Mouse (Mus musculus) liver, embryonic 13.5 days (tissue): ENCODE results near the gene Iqschfp. TPM values are rescaled to one million over a fixed set of nuclear protein-coding genes. Genes with fewer than 3 reads are reported as not detected.

Source experiments
- ATAC-seq: fragments of 200-750 bp; cut with Nextera tagmentation; 2 replicates; pipeline ENCODE4 v1.8.0; 2017; ENCODE audit warnings: low read depth, mild to moderate bottlenecking, moderate number of reproducible peaks, moderate library complexity
- DNase-seq: peaks from one replicate; pipeline ENCODE4 v3.0.0; 2022
- H3K27ac ChIP-seq: fragments of 300-500 bp; sonication (generic); 2 replicates; pipeline ENCODE4 v1.5.1; 2015; ENCODE audit warnings: moderate library complexity, mild to moderate bottlenecking, inconsistent platforms
- H3K27me3 ChIP-seq: fragments of 300-500 bp; sonication (generic); 2 replicates; pipeline ENCODE4 v1.6.1; 2015; ENCODE audit warnings: mild to moderate bottlenecking, inconsistent platforms
- H3K36me3 ChIP-seq: fragments of 300-500 bp; sonication (generic); 2 replicates; pipeline ENCODE4 v1.6.1; 2015; ENCODE audit warnings: mild to moderate bottlenecking, inconsistent platforms
- H3K4me1 ChIP-seq: fragments of 300-500 bp; sonication (generic); replicated peaks from 2 replicates; pipeline ENCODE4 v1.6.1; 2015; ENCODE audit warnings: inconsistent platforms
- H3K4me2 ChIP-seq: fragments of 300-500 bp; sonication (generic); 2 replicates; pipeline ENCODE4 v1.6.1; 2015; ENCODE audit warnings: inconsistent platforms, mild to moderate bottlenecking, moderate library complexity
- H3K4me3 ChIP-seq: fragments of 300-500 bp; sonication (generic); replicated peaks from 2 replicates; pipeline ENCODE4 v1.5.1; 2015; ENCODE audit warnings: mild to moderate bottlenecking, inconsistent platforms
- H3K9ac ChIP-seq: fragments of 300-500 bp; sonication (generic); 2 replicates; pipeline ENCODE4 v1.6.1; 2015; ENCODE audit warnings: mild to moderate bottlenecking, inconsistent platforms
- H3K9me3 ChIP-seq: fragments of 300-500 bp; sonication (generic); replicated peaks from 2 replicates; pipeline ENCODE4 v1.6.1; 2016; ENCODE audit warnings: inconsistent platforms
- WGBS: fragments of 180-500 bp; shearing (Covaris S2); methylation state at CpG from one replicate; pipeline ENCODE4 v1.1.7; 2015; ENCODE audit not compliant: insufficient replicate concordance; 5-methylcytosine and 5-hydroxymethylcytosine counted together
- polyA plus RNA-seq: library from polyadenylated mRNA; unstranded; fragments of >200 nt; fragmentation: Nextera tagmentation; extraction: Ambion mirVana; gene quantifications from 2 replicates; pipeline ENCODE4 v1.2.1, GENCODE M21; 2015

Gene Iqschfp
- polyA plus RNA-seq, 1 experiment from 2014 or later = not detected

GRCm38 (mm10) chr3:67918098-67918497 is 26.1 kb downstream of the Iqschfp start:
- DNase-seq = no peak
- Histone ChIP-seq H3K27me3 (no peaks in the 10 kb centered on the region), H3K27ac (no peak overlapping the region), H3K9ac (no peak overlapping the region), H3K9me3 (no peaks in the 10 kb centered on the region), H3K36me3 (no peaks in the 10 kb centered on the region), H3K4me3 (no peak overlapping the region), H3K4me1 (no peaks in the 10 kb centered on the region), H3K4me2 (no peak overlapping the region)
- 49% methylated on average over 3 of the region's 3 CpGs for WGBS
- no peak for ATAC-seq

GRCm38 (mm10) chr3:67918634-67919259 is 26.7 kb downstream of the Iqschfp start:
- no peak for ATAC-seq
- Histone ChIP-seq H3K27me3 (no peaks in the 10 kb centered on the region), H3K4me1 (no peaks in the 10 kb centered on the region), H3K9ac (no peak overlapping the region), H3K4me3 (no peak overlapping the region), H3K36me3 (no peaks in the 10 kb centered on the region), H3K27ac (no peak overlapping the region), H3K9me3 (no peaks in the 10 kb centered on the region), H3K4me2 (no peak overlapping the region)
- WGBS = 56% methylated on average over 8 of the region's 8 CpGs
- no peak for DNase-seq

- DNase-seq = no peak
- H3K27me3 ChIP-seq = no peaks in the 10 kb centered on the region
- 56% methylated on average over 4 of the region's 4 CpGs for WGBS
These were observed 31.1 kb downstream of the Iqschfp start for GRCm38 (mm10) chr3:67923095-67923494.

GRCm38 (mm10) chr3:67925453-67925852 is 33.4 kb downstream of the Iqschfp start:
- no peak overlapping the region for H3K4me2 ChIP-seq
- H3K4me1 ChIP-seq = no peaks in the 10 kb centered on the region
- no peak overlapping the region for H3K4me3 ChIP-seq
- no peak overlapping the region for H3K27ac ChIP-seq
- ATAC-seq (no peak), DNase-seq (no peak)
- no peaks in the 10 kb centered on the region for H3K9me3 ChIP-seq
- no peak overlapping the region for H3K9ac ChIP-seq
- WGBS = 7% methylated on average over 2 of the region's 2 CpGs
- H3K27me3 ChIP-seq = no peaks in the 10 kb centered on the region
- no peaks in the 10 kb centered on the region for H3K36me3 ChIP-seq

More at GRCm38 (mm10) chr3:67923095-67923494, 31.1 kb downstream of the Iqschfp start:
- ATAC-seq = no peak
- no peak overlapping the region for H3K27ac ChIP-seq
- no peak overlapping the region for H3K9ac ChIP-seq
- H3K4me1 ChIP-seq = no peaks in the 10 kb centered on the region
- no peaks in the 10 kb centered on the region for H3K36me3 ChIP-seq
- H3K4me2 ChIP-seq = no peak overlapping the region
- H3K9me3 ChIP-seq = no peaks in the 10 kb centered on the region
- H3K4me3 ChIP-seq = no peak overlapping the region

- Histone ChIP-seq H3K4me2 (no peak overlapping the region), H3K9ac (no peak overlapping the region), H3K4me3 (no peak overlapping the region), H3K36me3 (no peaks in the 10 kb centered on the region), H3K9me3 (no peaks in the 10 kb centered on the region), H3K27me3 (no peaks in the 10 kb centered on the region), H3K27ac (no peak overlapping the region), H3K4me1 (no peaks in the 10 kb centered on the region)
- ATAC-seq = no peak
- 66% methylated on average over 10 of the region's 10 CpGs for WGBS
- DNase-seq = no peak
These were observed 38.5 kb downstream of the Iqschfp start for GRCm38 (mm10) chr3:67930424-67931133.

- no peak for ATAC-seq
- Histone ChIP-seq H3K4me2 (no peak overlapping the region), H3K4me1 (no peaks in the 10 kb centered on the region), H3K27ac (no peak overlapping the region), H3K36me3 (no peaks in the 10 kb centered on the region), H3K9ac (no peak overlapping the region), H3K9me3 (no peaks in the 10 kb centered on the region), H3K27me3 (no peaks in the 10 kb centered on the region), H3K4me3 (no peak overlapping the region)
- WGBS = 78% methylated on average over 8 of the region's 8 CpGs
- DNase-seq = no peak
These were observed 39.1 kb downstream of the Iqschfp start for GRCm38 (mm10) chr3:67931181-67931580.

GRCm38 (mm10) chr3:67931914-67932313 is 39.9 kb downstream of the Iqschfp start:
- H3K27me3 ChIP-seq = no peaks in the 10 kb centered on the region
- no peaks in the 10 kb centered on the region for H3K36me3 ChIP-seq
- no peak overlapping the region for H3K9ac ChIP-seq
- no peak overlapping the region for H3K4me3 ChIP-seq
- DNase-seq (no peak), ATAC-seq (no peak)
- no peak overlapping the region for H3K4me2 ChIP-seq
- WGBS = 43% methylated on average over 3 of the region's 3 CpGs
- H3K4me1 ChIP-seq = no peaks in the 10 kb centered on the region
- no peak overlapping the region for H3K27ac ChIP-seq
- H3K9me3 ChIP-seq = no peaks in the 10 kb centered on the region

GRCm38 (mm10) chr3:67935829-67936228 is 43.8 kb downstream of the Iqschfp start:
- 39% methylated on average over 3 of the region's 3 CpGs for WGBS
- no peaks in the 10 kb centered on the region for H3K36me3 ChIP-seq
- H3K4me2 ChIP-seq = no peak overlapping the region
- H3K27me3 ChIP-seq = no peaks in the 10 kb centered on the region
- no peak overlapping the region for H3K9ac ChIP-seq
- ATAC-seq (no peak), DNase-seq (no peak)
- H3K4me3 ChIP-seq = no peak overlapping the region
- H3K9me3 ChIP-seq = no peaks in the 10 kb centered on the region
- no peak overlapping the region for H3K27ac ChIP-seq
- H3K4me1 ChIP-seq = no peaks in the 10 kb centered on the region

GRCm38 (mm10) chr3:67947000-67947399 is 55.0 kb downstream of the Iqschfp start:
- H3K27me3 ChIP-seq = no peaks in the 10 kb centered on the region
- no peaks in the 10 kb centered on the region for H3K36me3 ChIP-seq
- no peak overlapping the region for H3K4me2 ChIP-seq
- no peak overlapping the region for H3K9ac ChIP-seq
- H3K9me3 ChIP-seq = no peaks in the 10 kb centered on the region
- H3K27ac ChIP-seq = no peak overlapping the region
- DNase-seq (no peak), ATAC-seq (no peak)
- no peak overlapping the region for H3K4me3 ChIP-seq
- H3K4me1 ChIP-seq = no peaks in the 10 kb centered on the region
- 49% methylated on average over 2 of the region's 2 CpGs for WGBS

- H3K4me2 ChIP-seq = no peak overlapping the region
- H3K4me3 ChIP-seq = no peak overlapping the region
- H3K9me3 ChIP-seq = no peaks in the 10 kb centered on the region
- H3K4me1 ChIP-seq = no peaks in the 10 kb centered on the region
- ATAC-seq = no peak
- no peaks in the 10 kb centered on the region for H3K27me3 ChIP-seq
- WGBS = 62% methylated on average over 5 of the region's 5 CpGs
- no peak for DNase-seq
- H3K27ac ChIP-seq = no peak overlapping the region
- no peak overlapping the region for H3K9ac ChIP-seq
- no peaks in the 10 kb centered on the region for H3K36me3 ChIP-seq
These were observed 60.5 kb downstream of the Iqschfp start for GRCm38 (mm10) chr3:67952517-67952940.

- H3K27me3 ChIP-seq = no peaks in the 10 kb centered on the region
- H3K36me3 ChIP-seq = no peaks in the 10 kb centered on the region
- H3K4me2 ChIP-seq = no peak overlapping the region
- DNase-seq = no peak
- no peak overlapping the region for H3K9ac ChIP-seq
- no peak overlapping the region for H3K27ac ChIP-seq
- no peaks in the 10 kb centered on the region for H3K9me3 ChIP-seq
- ATAC-seq = no peak
- no peaks in the 10 kb centered on the region for H3K4me1 ChIP-seq
- H3K4me3 ChIP-seq = no peak overlapping the region
- 26% methylated on average over 5 of the region's 5 CpGs for WGBS
These were observed 62.5 kb downstream of the Iqschfp start for GRCm38 (mm10) chr3:67954459-67955065.
